Mouse (Mus musculus): Measurements from ENCODE around the gene Asb7. TPM values are rescaled to one million over a fixed set of nuclear protein-coding genes. Genes with fewer than 3 reads are reported as not detected.

Asb7 gene
- polyA plus RNA-seq, 1 experiment from 2014 or later: 17.3 TPM

DNA sequence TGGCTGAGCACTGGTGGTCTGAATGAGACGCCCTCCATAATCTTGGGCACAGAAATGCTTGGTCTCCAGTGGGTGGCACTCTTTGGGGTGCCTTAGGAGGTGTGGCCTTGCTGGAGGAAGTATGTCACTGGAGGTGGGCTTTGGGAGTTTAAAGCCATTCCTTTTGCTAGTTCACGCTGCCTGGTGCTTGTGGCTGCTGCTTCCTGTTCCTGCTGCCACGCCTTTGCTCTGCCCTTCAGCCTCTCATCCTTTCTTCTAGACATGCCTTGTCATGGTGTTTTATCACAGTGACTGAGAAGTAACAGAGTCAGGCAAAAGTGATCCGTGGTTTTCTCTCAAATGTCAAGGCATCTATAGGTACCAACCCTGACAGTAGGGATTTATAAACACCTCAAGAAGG, 37.2 kb downstream of the Asb7 start:
- Histone ChIP-seq H3K36me3 (peaks cover 62% of the 10 kb centered on the region), H3K9ac (no peak overlapping the region), H3K4me1 (peaks cover 10% of the 10 kb centered on the region), H3K4me2 (no peak overlapping the region), H3K27ac (no peak overlapping the region), H3K27me3 (no peaks in the 10 kb centered on the region), H3K4me3 (replicated peaks) (no peak overlapping the region), H3K9me3 (replicated peaks) (no peaks in the 10 kb centered on the region)
- 86% methylated on average over 4 of the region's 4 CpGs for WGBS
- ATAC-seq (replicated peaks; ENCODE audit: low FRiP score): no peak

DNA sequence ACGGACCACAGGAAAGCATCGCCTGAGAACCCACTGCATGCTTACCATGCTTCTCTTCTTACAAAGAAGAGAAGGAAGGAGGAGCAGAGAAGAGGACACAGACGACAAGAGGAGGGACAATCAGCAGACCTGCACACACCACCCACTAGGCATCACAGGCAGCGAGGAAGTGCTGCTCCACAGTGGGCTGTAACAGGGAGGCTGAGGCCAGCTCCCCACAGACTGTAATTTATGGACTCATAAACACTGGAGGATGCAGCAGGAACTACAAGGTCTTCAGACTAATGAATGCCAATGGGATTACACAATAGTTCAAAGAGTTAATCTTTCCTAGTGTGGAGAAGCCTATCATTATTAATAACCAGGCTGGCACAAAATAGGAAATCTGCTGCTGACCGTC, 38.5 kb downstream of the Asb7 start:
- Histone ChIP-seq H3K4me1 (peaks cover 10% of the 10 kb centered on the region), H3K27ac (no peak overlapping the region), H3K4me2 (no peak overlapping the region), H3K9ac (no peak overlapping the region), H3K4me3 (replicated peaks) (no peak overlapping the region), H3K36me3 (peaks cover 63% of the 10 kb centered on the region), H3K9me3 (replicated peaks) (no peaks in the 10 kb centered on the region), H3K27me3 (no peaks in the 10 kb centered on the region)
- WGBS: 28% methylated on average over 5 of the region's 5 CpGs
- no peak for ATAC-seq (replicated peaks; ENCODE audit: low FRiP score)

DNA sequence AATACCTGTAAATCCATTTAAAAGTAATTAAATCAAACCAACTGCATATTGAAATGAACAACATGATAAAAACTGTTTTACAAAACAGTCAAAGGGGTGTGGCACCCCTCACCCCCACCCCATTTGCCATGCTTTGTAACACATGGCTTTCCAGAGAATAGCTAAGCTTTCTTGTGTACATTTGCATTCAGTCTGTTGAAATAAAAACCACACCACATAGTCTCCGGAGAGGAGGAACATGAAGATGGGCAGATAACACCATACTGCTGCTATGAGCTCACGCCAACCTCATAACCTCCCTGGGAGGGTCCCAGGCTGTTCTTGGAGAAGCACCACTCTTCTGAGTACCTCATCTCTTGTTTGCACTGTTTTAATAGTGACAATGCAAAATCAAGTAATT, 40.2 kb downstream of the Asb7 start:
- Histone ChIP-seq H3K27ac (no peak overlapping the region), H3K4me2 (no peak overlapping the region), H3K4me3 (replicated peaks) (no peak overlapping the region), H3K36me3 (peaks cover 46% of the 10 kb centered on the region), H3K9ac (no peak overlapping the region), H3K4me1 (peaks cover 10% of the 10 kb centered on the region), H3K9me3 (replicated peaks) (no peaks in the 10 kb centered on the region), H3K27me3 (no peaks in the 10 kb centered on the region)
- ATAC-seq (replicated peaks; ENCODE audit: low FRiP score): no peak
- WGBS: 82% methylated on average over 2 of the region's 2 CpGs

DNA sequence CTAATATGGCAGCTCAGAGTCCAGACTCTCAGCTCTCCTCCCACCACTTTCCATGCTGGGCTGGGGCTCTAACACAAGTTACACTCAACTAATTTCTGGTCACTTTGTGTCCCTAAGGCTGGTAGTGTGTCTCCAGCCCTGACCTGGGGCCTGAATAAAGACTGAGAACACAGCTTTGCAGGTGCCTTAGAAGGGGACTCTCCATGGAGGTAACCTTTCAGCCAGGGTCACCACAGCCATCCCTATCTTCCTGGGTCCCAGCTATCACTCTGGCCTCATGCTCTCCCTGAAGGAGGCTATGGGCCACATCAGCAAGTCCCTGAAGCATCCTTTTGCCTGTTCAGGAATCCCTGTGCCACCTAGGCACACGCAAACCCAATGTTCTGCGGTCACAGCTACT, 43.7 kb downstream of the Asb7 start:
- Histone ChIP-seq H3K4me3 (replicated peaks) (no peak overlapping the region), H3K27me3 (no peaks in the 10 kb centered on the region), H3K9ac (no peak overlapping the region), H3K27ac (no peak overlapping the region), H3K4me2 (no peak overlapping the region), H3K9me3 (replicated peaks) (no peaks in the 10 kb centered on the region), H3K36me3 (peaks cover 30% of the 10 kb centered on the region), H3K4me1 (peaks cover 3% of the 10 kb centered on the region)
- WGBS: 93% methylated on average over 2 of the region's 2 CpGs
- ATAC-seq (replicated peaks; ENCODE audit: low FRiP score): no peak

DNA sequence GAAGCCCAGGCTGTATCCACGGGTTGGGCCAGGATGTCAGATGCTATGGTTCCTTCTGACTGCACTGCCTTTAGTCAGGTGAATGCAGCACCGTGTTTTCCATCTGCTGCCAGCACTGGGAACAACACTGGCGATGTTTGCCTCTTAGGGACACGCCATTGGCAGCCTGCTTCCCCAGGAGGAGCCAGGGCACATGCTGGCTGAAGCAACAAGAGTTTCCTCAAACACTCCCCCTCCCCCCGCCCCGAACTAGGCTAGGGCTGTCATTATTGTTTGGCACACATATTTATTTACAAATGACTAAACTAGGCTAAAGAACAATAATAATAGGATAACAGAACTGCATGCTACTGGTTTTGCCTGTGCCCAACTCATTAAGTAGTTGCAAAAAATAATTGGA, 56.0 kb downstream of the Asb7 start:
- Histone ChIP-seq H3K4me2 (no peak overlapping the region), H3K9me3 (replicated peaks) (no peaks in the 10 kb centered on the region), H3K36me3 (no peaks in the 10 kb centered on the region), H3K27me3 (no peaks in the 10 kb centered on the region), H3K27ac (no peak overlapping the region), H3K4me1 (no peaks in the 10 kb centered on the region), H3K4me3 (replicated peaks) (no peak overlapping the region), H3K9ac (no peak overlapping the region)
- no peak for ATAC-seq (replicated peaks; ENCODE audit: low FRiP score)
- whole genome bisulfite sequencing: 84% methylated on average over 6 of the region's 6 CpGs

DNA sequence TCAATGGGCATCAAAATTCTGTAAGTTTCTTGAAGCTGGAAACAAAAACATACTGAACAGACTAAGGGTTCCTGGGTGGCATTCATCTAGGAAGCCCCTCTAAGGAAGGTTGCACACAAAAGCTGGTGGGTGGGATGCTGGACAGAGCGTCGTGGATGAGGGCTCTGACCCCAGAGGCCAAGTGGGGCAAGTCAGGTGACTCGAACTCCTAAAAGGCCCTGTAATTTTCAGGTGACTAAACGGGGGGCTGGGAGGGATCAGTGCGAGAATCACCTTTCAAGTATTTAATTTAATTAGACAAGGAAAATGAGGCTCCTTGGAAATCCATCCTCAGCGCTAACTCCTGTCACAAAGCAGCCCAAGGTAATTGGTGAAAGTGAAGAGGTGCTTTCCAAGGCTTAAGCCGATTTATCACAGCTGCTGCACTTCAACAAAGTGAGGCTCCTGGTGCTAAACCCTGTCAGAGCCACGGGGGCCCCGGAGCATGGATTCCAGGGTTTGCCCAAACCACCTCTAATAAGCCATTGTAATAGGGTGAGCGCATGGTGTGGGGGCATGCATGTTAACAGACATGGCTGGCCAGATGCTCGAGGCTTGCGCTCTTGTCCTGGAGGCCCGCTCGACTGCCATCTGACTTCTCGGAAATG, 59.1 kb downstream of the Asb7 start:
- 60% methylated on average over 15 of the region's 15 CpGs for WGBS
- no peaks in the 10 kb centered on the region for H3K36me3 ChIP-seq
- H3K4me1 ChIP-seq: no peaks in the 10 kb centered on the region
- H3K9me3 ChIP-seq (replicated peaks): 0 out of 2 replicates have a peak, but pooled peaks cover 2% of the 10 kb centered on the region
- H3K27me3 ChIP-seq: no peaks in the 10 kb centered on the region
- no peak overlapping the region for H3K4me2 ChIP-seq
- no peak overlapping the region for H3K4me3 ChIP-seq (replicated peaks)
- H3K9ac ChIP-seq: no peak overlapping the region
- no peak overlapping the region for H3K27ac ChIP-seq
- ATAC-seq (replicated peaks; ENCODE audit: low FRiP score): no peak

DNA sequence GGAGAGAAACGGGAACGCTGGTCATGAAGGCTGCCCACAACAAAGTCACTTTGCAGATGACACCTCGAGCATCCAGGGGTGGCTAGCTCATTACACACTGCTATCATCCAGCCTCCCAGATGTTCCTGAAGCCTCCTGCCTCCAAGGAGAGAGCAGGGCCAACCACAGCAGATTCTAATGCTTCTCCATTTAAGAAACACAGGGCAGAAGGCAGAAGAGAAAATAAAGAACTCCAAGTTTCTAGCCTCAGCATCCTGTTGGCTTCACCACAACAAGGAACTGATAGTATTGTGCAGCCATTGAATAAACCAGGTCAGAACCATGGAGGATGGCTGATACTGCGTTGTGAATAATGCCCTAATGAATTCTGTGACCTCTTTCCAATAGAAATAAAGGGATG, 60.0 kb downstream of the Asb7 start:
- no peak overlapping the region for H3K4me3 ChIP-seq (replicated peaks)
- no peak overlapping the region for H3K4me2 ChIP-seq
- ATAC-seq (replicated peaks; ENCODE audit: low FRiP score): no peak
- no peaks in the 10 kb centered on the region for H3K4me1 ChIP-seq
- H3K36me3 ChIP-seq: no peaks in the 10 kb centered on the region
- H3K9me3 ChIP-seq (replicated peaks): 0 out of 2 replicates have a peak, but pooled peaks cover 2% of the 10 kb centered on the region
- no peak overlapping the region for H3K27ac ChIP-seq
- no peaks in the 10 kb centered on the region for H3K27me3 ChIP-seq
- H3K9ac ChIP-seq: no peak overlapping the region
- 70% methylated on average over 4 of the region's 4 CpGs for WGBS

DNA sequence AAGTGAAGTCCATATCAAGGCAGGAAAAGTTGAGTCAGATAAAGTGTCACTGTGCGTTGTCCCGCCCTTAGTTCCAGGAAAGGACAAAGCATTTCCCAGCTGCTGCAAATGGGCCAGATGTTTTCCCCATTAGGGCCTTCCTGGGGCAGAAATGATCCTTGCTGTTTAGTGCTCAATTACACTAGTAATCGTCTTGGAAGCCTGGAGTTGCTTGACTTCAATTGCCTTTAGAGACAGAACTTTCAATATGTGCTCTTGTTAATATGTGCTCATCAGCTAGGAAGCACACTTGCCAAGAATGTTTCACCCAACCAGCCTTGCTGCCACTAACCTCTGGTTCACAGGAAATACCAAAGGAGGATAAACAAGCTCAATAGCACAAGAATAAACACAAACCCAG, 66.0 kb downstream of the Asb7 start:
- Histone ChIP-seq H3K27me3 (no peaks in the 10 kb centered on the region), H3K9me3 (replicated peaks) (0 out of 2 replicates have a peak, but pooled peaks cover 2% of the 10 kb centered on the region), H3K4me2 (no peak overlapping the region), H3K27ac (peak overlapping the region; percentile 52; the same call in 1 of the 2 replicates), H3K36me3 (no peaks in the 10 kb centered on the region), H3K4me1 (peaks cover 5% of the 10 kb centered on the region; the same call in 1 of the 2 replicates), H3K4me3 (replicated peaks) (no peak overlapping the region), H3K9ac (no peak overlapping the region)
- no peak for ATAC-seq (replicated peaks; ENCODE audit: low FRiP score)
- WGBS: 24% methylated on average over 3 of the region's 3 CpGs

DNA sequence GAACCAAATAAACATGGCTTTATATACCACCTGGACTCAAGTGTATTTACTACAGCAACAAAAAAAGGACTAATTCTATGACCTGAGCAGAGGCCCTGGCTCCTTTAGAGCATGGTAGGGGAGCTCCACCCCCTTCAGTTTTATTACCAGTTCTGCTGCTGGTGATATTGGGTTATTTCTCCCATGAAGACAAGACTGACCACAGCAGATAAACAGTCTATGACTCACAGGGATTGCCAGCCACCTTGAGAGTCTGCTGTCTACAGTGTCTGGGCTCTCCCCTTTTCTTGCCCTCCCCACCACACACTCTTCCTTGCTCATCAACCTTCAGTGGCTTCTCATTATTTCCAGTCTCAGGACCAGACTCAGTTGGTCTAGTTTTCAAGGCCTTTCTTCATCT, 87.5 kb downstream of the Asb7 start:
- H3K9me3 ChIP-seq (replicated peaks): no peaks in the 10 kb centered on the region
- H3K27me3 ChIP-seq: no peaks in the 10 kb centered on the region
- ATAC-seq (replicated peaks; ENCODE audit: low FRiP score): no peak
- no peak overlapping the region for H3K4me2 ChIP-seq
- H3K27ac ChIP-seq: no peak overlapping the region
- no peak overlapping the region for H3K9ac ChIP-seq
- no peak overlapping the region for H3K4me3 ChIP-seq (replicated peaks)
- H3K36me3 ChIP-seq: no peaks in the 10 kb centered on the region
- peaks cover 5% of the 10 kb centered on the region; the same call in 1 of the 2 replicates for H3K4me1 ChIP-seq

DNA sequence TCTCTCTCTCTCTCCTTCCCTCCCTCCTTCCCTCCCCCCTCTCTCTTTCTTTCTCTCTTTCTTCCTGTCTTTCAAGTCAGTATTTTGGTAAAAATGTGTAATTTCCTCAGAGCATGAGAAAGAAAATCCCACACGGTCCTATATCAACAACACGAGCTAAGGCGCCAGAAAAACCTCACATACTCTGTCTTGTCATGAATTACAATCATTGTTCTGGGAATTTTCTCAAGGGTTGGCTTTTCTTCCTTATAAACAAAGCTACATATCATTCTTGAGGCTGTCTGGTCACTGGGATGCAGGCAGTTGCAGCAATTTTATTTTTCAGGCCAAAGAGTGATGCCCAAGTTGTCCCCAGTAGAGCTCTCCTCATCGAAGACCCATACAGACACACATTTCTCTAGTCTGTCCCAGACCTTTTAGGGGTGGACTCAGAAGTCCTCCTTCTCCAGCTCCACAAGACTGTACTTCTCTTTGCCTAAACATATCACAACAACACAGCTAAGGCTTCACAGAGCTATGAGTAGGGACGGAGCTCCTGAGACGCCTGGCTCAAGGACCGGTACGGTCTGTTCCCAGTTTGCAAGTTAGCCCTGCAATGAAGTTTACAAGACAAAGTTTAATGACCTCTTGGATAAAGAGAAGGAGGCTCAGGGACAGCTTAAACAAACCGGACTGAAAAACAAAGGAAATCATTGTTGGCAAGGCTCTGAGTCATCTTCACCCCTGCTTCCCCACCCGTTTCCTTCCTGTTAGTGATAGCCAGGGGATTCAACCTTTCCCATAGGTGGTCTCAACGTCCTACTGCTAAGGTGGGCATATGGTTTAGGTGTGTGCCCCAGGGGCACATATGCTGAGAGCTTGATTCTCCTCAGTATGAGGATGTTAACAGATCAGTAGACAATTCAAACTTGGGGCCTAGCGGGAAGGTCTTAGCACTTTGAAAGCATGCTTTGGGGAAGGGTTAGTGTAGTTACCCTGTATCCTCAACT, 88.5 kb downstream of the Asb7 start:
- Histone ChIP-seq H3K9ac (no peak overlapping the region), H3K27me3 (no peaks in the 10 kb centered on the region), H3K27ac (peak overlapping the region; percentile 49; the same call in 1 of the 2 replicates), H3K9me3 (replicated peaks) (no peaks in the 10 kb centered on the region), H3K36me3 (no peaks in the 10 kb centered on the region), H3K4me2 (no peak overlapping the region), H3K4me1 (peaks cover 5% of the 10 kb centered on the region; the same call in 1 of the 2 replicates), H3K4me3 (replicated peaks) (no peak overlapping the region)
- WGBS: 54% methylated on average over 12 of the region's 12 CpGs
- no peak for ATAC-seq (replicated peaks; ENCODE audit: low FRiP score)

DNA sequence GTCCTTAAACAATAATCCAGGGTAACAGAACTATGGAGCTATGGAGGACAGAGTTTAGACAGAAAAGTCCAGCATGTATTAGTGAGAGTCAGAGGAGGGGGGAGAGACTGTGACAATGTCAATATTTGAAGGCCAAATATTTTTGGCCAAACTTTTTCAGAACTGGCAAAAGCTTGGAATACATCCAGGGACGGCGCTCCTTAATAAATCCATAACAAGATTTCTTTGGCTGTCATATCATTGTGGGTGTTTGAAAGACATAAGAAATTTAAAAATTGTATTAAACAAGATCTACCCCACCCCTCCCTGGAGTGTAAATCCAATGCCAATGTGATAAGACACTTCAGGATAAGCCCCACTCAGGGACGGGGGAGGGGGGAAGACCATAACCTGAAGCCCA, 89.3 kb downstream of the Asb7 start:
- Histone ChIP-seq H3K4me1 (peaks cover 5% of the 10 kb centered on the region; the same call in 1 of the 2 replicates), H3K9me3 (replicated peaks) (no peaks in the 10 kb centered on the region), H3K27me3 (no peaks in the 10 kb centered on the region), H3K27ac (no peak overlapping the region), H3K9ac (no peak overlapping the region), H3K36me3 (no peaks in the 10 kb centered on the region), H3K4me2 (no peak overlapping the region), H3K4me3 (replicated peaks) (no peak overlapping the region)
- WGBS: 79% methylated on average over 3 of the region's 3 CpGs
- no peak for ATAC-seq (replicated peaks; ENCODE audit: low FRiP score)

DNA sequence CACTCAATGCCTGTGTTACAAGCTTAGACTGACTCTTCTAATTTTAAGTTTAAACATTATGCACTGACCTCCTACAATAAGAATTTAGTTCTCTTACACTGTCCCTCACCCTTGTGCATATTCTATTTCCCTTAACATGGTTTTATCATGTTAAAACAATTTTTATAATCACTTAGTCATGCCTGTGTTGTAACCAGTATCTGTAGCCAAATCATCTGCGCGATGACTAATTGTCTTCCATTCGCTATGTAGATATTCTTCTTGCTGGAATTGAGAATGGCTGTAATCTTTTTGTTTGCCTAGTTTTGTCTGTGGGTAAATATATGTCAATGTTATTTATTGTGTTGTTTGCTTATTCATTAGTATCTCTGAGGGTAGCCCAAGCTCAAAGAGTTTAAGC, 91.5 kb downstream of the Asb7 start:
- Histone ChIP-seq H3K27ac (no peak overlapping the region), H3K4me2 (no peak overlapping the region), H3K9me3 (replicated peaks) (no peaks in the 10 kb centered on the region), H3K36me3 (no peaks in the 10 kb centered on the region), H3K27me3 (no peaks in the 10 kb centered on the region), H3K4me3 (replicated peaks) (no peak overlapping the region), H3K9ac (no peak overlapping the region), H3K4me1 (peaks cover 5% of the 10 kb centered on the region; the same call in 1 of the 2 replicates)
- WGBS: 92% methylated on average over 3 of the region's 3 CpGs
- ATAC-seq (replicated peaks; ENCODE audit: low FRiP score): no peak

Data from kidney, embryonic 15.5 days (tissue).